Mouse (Mus musculus) limb, embryonic 11.5 days (tissue): ENCODE measurements around the gene Mblac2. TPM values are rescaled to one million over a fixed set of nuclear protein-coding genes. Genes with fewer than 3 reads are reported as not detected.
A peak's percentile ranks its signal among the peaks of the same experiment; 100 is the strongest.

Source experiments
- ATAC-seq: fragments of 200-750 bp; cut with Nextera tagmentation; 2 replicates; pipeline ENCODE4 v1.8.0; 2017; ENCODE audit warnings: low read depth; ENCODE audit not compliant: insufficient number of reproducible peaks, low FRiP score, low TSS enrichment
- DNase-seq: peaks from one replicate; pipeline ENCODE4 v3.0.0-alpha.2; 2015; ENCODE audit warnings: low spot score
- H3K27ac ChIP-seq: fragments of 300-500 bp; sonication (generic); replicated peaks from 2 replicates; pipeline ENCODE4 v1.5.1; 2014; ENCODE audit warnings: low read depth, mild to moderate bottlenecking, low read length
- H3K27me3 ChIP-seq: fragments of 300-500 bp; sonication (generic); 2 replicates; pipeline ENCODE4 v1.6.1; 2014; ENCODE audit warnings: mild to moderate bottlenecking, low read length, mixed read lengths; ENCODE audit not compliant: control insufficient read depth, insufficient read depth
- H3K36me3 ChIP-seq: fragments of 300-500 bp; sonication (generic); 2 replicates; pipeline ENCODE4 v1.6.1; 2014; ENCODE audit warnings: mild to moderate bottlenecking, low read length, moderate library complexity, mixed read lengths; ENCODE audit not compliant: control insufficient read depth, insufficient read depth
- H3K4me1 ChIP-seq: fragments of 300-500 bp; sonication (generic); 2 replicates; pipeline ENCODE4 v1.6.1; 2014; ENCODE audit warnings: low read length, mixed read lengths; ENCODE audit not compliant: control insufficient read depth, insufficient read depth
- H3K4me2 ChIP-seq: fragments of 300-500 bp; sonication (generic); 2 replicates; pipeline ENCODE4 v1.6.1; 2014; ENCODE audit warnings: low read depth, mild to moderate bottlenecking, moderate library complexity; ENCODE audit not compliant: severe bottlenecking
- H3K4me3 ChIP-seq: fragments of 300-500 bp; sonication (generic); 2 replicates; pipeline ENCODE4 v1.5.1; 2014; ENCODE audit warnings: low read depth, low read length
- H3K9ac ChIP-seq: fragments of 300-500 bp; sonication (generic); 2 replicates; pipeline ENCODE4 v1.6.1; 2014; ENCODE audit warnings: mild to moderate bottlenecking, low read length
- H3K9me3 ChIP-seq: fragments of 300-500 bp; sonication (generic); 2 replicates; pipeline ENCODE4 v1.6.1; 2016; ENCODE audit warnings: low read length; ENCODE audit not compliant: control insufficient read depth
- WGBS: fragments of 180-500 bp; shearing (Covaris S2); extraction: QIAGEN DNeasy Blood & Tissue Kit; methylation state at CpG from one replicate; pipeline ENCODE4 v1.1.7; 2014; 5-methylcytosine and 5-hydroxymethylcytosine counted together
- polyA plus RNA-seq: library from polyadenylated mRNA; unstranded; fragments of >200 nt; fragmentation: Nextera tagmentation; extraction: Ambion mirVana; gene quantifications from 2 replicates; pipeline ENCODE4 v1.2.1, GENCODE M21; 2014

The Mblac2 gene
- polyA plus RNA-seq, 1 experiment from 2014 or later = 4.7 TPM

DNA sequence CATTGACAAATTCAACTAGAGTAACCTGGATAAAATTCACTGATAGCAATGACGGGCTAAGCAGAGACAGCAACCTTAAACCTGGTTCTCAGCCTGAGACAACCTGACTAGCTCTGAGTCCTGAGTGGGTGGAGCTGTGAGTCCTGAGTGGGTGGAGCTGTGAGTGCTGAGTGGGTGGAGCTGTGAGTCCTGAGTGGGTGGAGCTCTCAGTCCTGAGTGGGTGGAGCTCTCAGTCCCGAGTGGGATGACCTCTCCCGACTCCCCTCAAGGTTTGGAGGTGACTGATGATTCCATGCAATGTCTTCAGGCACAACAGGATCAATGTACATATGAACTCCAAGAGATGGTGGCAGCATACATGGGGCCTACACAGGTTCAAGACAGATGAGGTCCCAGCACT, 21.6 kb upstream of the Mblac2 start:
- no peak for DNase-seq
- ATAC-seq = no peak
- Histone ChIP-seq H3K9me3 (no peaks in the 10 kb centered on the region), H3K4me3 (no peak overlapping the region), H3K27me3 (no peaks in the 10 kb centered on the region), H3K4me1 (no peaks in the 10 kb centered on the region), H3K4me2 (no peak overlapping the region), H3K36me3 (peaks cover 3% of the 10 kb centered on the region; the same call in 1 of the 2 replicates), H3K27ac (no peak overlapping the region), H3K9ac (no peak overlapping the region)
- 90% methylated on average over 3 of the region's 3 CpGs for WGBS

DNA sequence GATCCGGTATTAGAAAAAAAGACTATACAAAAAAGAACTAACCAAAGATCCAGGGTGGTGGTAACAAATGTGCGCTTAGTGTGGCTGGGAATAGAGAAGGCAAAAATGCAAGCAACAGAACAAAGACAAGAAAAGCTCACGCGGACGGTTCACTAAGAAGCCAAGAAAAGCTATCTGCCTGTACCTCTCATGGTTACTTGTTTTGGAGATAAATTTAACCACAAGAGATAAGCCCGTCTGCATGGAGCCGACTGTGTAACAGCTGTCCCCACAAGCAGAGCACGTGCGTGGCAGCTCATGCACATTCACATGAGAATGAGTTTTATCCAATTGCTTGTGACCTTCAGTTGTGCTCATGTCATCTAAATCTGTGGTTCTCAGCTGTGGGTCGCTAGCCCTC, 20.7 kb upstream of the Mblac2 start:
- H3K36me3 ChIP-seq = peaks cover 3% of the 10 kb centered on the region; the same call in 1 of the 2 replicates
- H3K4me3 ChIP-seq = no peak overlapping the region
- no peak for DNase-seq
- no peaks in the 10 kb centered on the region for H3K9me3 ChIP-seq
- no peak overlapping the region for H3K4me2 ChIP-seq
- no peaks in the 10 kb centered on the region for H3K4me1 ChIP-seq
- WGBS = 90% methylated on average over 10 of the region's 10 CpGs
- H3K27me3 ChIP-seq = no peaks in the 10 kb centered on the region
- no peak for ATAC-seq
- H3K27ac ChIP-seq = no peak overlapping the region
- no peak overlapping the region for H3K9ac ChIP-seq

DNA sequence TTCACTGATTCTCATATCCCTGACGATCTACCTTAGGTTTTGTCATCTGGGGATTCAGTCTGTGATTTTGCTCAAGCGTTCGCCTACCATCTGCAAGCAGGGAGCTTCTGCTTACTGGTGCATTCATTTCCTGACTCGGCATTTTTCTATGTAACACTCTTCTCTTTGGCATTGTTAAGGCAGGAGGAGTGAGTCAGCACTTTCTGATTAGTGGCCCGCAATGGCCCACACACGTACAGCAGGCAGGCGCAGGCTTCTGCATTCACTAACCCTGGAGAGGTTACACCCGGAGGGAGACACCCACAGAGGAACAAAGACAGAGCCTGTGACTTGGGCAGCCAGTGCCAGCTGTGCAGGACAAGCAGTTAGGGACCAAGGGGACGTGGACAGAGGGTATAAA, 19.5 kb upstream of the Mblac2 start:
- ATAC-seq (no peak), DNase-seq (no peak)
- H3K27ac ChIP-seq = no peak overlapping the region
- H3K9ac ChIP-seq = no peak overlapping the region
- WGBS = 75% methylated on average over 9 of the region's 9 CpGs
- H3K4me2 ChIP-seq = no peak overlapping the region
- H3K4me1 ChIP-seq = no peaks in the 10 kb centered on the region
- peaks cover 3% of the 10 kb centered on the region; the same call in 1 of the 2 replicates for H3K36me3 ChIP-seq
- H3K4me3 ChIP-seq = no peak overlapping the region
- no peaks in the 10 kb centered on the region for H3K27me3 ChIP-seq
- H3K9me3 ChIP-seq = no peaks in the 10 kb centered on the region

DNA sequence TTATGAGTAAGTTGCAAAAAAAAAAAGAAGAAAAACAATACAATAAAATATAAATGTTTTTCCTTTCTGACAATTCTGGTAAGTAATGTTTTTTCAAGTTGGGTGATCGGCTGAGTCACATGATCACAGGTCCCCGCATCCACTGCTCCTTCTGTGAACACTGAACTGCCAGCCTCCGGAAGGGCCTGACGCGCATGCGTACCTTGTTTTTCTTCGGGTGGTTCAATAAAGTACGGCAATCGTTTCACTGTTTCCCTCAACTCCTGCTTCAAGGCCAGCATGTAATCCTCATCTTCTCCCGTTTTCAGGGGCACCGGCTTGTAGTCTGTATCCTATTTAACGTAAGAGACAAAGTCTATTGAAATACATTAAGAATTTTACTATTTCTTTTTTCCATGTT, 16.7 kb upstream of the Mblac2 start:
- H3K9ac ChIP-seq = no peak overlapping the region
- no peak overlapping the region for H3K27ac ChIP-seq
- H3K9me3 ChIP-seq = no peaks in the 10 kb centered on the region
- ATAC-seq = no peak
- no peak overlapping the region for H3K4me3 ChIP-seq
- DNase-seq = no peak
- H3K27me3 ChIP-seq = no peaks in the 10 kb centered on the region
- H3K4me2 ChIP-seq = no peak overlapping the region
- peaks cover 3% of the 10 kb centered on the region; the same call in 1 of the 2 replicates for H3K36me3 ChIP-seq
- WGBS = 95% methylated on average over 12 of the region's 12 CpGs
- H3K4me1 ChIP-seq = no peaks in the 10 kb centered on the region

DNA sequence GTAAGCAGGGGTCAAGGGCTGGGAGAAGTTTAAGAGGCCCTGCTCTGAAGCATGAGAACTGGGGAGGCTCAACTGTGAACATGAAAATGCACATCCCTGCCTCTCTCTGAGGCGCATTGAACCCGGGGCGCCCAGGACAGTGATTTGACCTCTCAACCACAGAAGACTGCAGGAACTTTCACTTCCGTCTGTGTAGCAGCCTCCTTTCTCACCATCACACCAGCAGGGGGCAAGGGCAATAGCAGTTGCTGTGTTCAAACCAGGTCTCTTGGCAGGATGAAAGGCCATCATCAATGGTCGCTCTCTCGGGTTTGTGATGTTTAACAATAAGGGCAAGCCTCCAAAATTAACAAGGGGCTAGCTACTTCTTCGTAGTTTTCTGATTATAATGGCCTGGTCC, 8.0 kb upstream of the Mblac2 start:
- no peak overlapping the region for H3K4me3 ChIP-seq
- H3K36me3 ChIP-seq = no peaks in the 10 kb centered on the region
- WGBS = 85% methylated on average over 7 of the region's 7 CpGs
- DNase-seq (no peak), ATAC-seq (no peak)
- H3K9ac ChIP-seq = no peak overlapping the region
- H3K27me3 ChIP-seq = no peaks in the 10 kb centered on the region
- no peak overlapping the region for H3K4me2 ChIP-seq
- H3K27ac ChIP-seq = no peak overlapping the region
- H3K4me1 ChIP-seq = no peaks in the 10 kb centered on the region
- H3K9me3 ChIP-seq = no peaks in the 10 kb centered on the region

DNA sequence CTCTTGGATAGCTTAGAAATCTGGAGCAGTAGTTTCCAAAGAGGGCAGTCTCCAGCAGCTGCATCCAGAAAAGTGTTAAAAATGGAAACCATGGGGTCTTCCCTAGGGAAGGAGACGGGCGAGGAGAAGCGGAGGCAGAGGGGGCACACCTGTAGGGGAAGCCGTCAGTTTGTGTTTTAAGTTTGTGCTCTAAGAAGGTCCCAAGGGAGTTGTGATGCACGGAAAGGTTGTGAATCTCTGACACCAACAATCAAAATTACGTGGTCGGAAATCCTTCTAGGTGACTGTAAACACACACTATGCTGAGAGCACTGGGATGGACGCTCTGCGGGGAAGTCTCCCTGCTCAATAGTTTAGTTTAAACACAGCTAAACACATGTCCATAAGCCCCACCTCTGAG, 7.5 kb upstream of the Mblac2 start:
- Histone ChIP-seq H3K9me3 (no peaks in the 10 kb centered on the region), H3K4me1 (no peaks in the 10 kb centered on the region), H3K4me2 (no peak overlapping the region), H3K9ac (no peak overlapping the region), H3K36me3 (no peaks in the 10 kb centered on the region), H3K4me3 (no peak overlapping the region), H3K27ac (no peak overlapping the region), H3K27me3 (no peaks in the 10 kb centered on the region)
- ATAC-seq (no peak), DNase-seq (no peak)
- WGBS = 90% methylated on average over 9 of the region's 9 CpGs

DNA sequence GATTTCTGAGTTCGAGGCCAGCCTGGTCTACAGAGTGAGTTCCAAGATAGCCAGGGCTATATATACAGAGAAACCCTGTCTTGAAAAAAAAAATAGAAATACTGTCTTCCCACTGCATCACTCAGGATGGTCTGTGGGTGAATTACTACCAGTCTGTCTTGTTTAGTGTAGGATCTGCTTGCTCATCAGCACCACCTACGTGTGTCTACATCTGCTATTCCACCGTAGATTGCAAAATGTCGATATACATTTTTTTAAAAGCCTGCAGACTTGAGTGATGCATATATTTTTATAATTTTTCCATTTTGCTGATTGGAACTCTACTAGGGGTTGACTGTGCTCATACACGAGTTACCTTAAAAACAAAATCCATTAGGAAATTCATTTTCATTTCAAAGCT, 4.8 kb upstream of the Mblac2 start:
- H3K9ac ChIP-seq = no peak overlapping the region
- ATAC-seq = no peak
- H3K36me3 ChIP-seq = no peaks in the 10 kb centered on the region
- no peaks in the 10 kb centered on the region for H3K4me1 ChIP-seq
- H3K9me3 ChIP-seq = no peaks in the 10 kb centered on the region
- DNase-seq = no peak
- H3K27me3 ChIP-seq = no peaks in the 10 kb centered on the region
- no peak overlapping the region for H3K4me2 ChIP-seq
- no peak overlapping the region for H3K27ac ChIP-seq
- 91% methylated on average over 5 of the region's 5 CpGs for WGBS
- no peak overlapping the region for H3K4me3 ChIP-seq

DNA sequence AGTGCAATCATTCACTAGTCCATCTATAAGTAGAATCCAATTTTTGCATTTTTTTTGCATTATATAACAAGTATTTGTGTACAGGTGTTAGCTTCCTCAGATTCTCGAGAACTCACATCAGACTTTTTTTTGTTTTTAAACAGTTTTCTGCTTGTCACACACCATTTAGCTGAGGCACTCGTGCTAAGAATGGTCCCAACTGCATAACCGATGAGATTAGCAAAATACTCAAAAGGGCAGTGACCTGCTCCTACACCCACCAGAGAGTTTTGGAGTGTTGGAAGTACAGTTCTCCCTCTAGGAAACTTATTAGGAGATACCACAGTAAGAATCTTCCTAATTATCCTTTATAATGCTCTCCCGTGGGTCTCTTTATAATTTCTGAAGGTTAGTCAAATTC, 1.3 kb upstream of the Mblac2 start:
- DNase-seq = no peak
- H3K4me1 ChIP-seq = no peaks in the 10 kb centered on the region

DNA sequence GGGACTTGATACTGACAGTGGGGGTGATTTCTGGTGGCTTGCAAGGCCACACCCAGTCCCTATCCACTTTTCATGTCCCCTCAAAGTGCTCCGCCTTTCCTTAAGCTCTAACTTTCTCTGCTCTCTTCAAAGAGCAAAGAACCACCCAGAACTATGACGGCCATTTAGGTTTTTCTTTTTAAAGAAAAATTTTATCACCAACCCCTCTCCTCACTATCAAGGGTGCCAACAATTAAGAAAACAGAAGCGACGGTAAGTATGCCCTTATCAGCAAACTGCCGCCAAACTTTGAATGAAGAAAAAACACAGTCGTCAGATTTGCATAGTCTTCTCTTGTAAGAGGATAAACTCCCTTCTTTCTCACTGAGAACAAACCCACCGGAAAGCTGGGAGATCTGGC, 875 bp upstream of the Mblac2 start:
- H3K4me3 ChIP-seq = peak overlapping the region; percentile 54
- ATAC-seq (no peak), DNase-seq (no peak)
- H3K9ac ChIP-seq = peak overlapping the region; percentile 63
- no peaks in the 10 kb centered on the region for H3K9me3 ChIP-seq
- H3K4me2 ChIP-seq = peak overlapping the region; percentile 90
- H3K27me3 ChIP-seq = no peaks in the 10 kb centered on the region
- no peaks in the 10 kb centered on the region for H3K4me1 ChIP-seq
- WGBS = under 1% methylated on average over 7 of the region's 7 CpGs
- no peak overlapping the region for H3K27ac ChIP-seq
- H3K36me3 ChIP-seq = no peaks in the 10 kb centered on the region

More for the DNA sequence above, 1.3 kb upstream of the Mblac2 start:
- peak overlapping the region; percentile 54 for H3K4me3 ChIP-seq
- H3K9ac ChIP-seq = no peak overlapping the region
- H3K27ac ChIP-seq = no peak overlapping the region
- H3K4me2 ChIP-seq = peak overlapping the region; percentile 90; the same call in 1 of the 2 replicates
- 49% methylated on average over 4 of the region's 4 CpGs for WGBS
- H3K9me3 ChIP-seq = no peaks in the 10 kb centered on the region
- no peak for ATAC-seq
- H3K36me3 ChIP-seq = no peaks in the 10 kb centered on the region
- H3K27me3 ChIP-seq = no peaks in the 10 kb centered on the region
